Mouse (Mus musculus): Measurements from ENCODE around the gene Spats2l. TPM values are rescaled to one million over a fixed set of nuclear protein-coding genes. Genes with fewer than 3 reads are reported as not detected.

The Spats2l gene
- polyA plus RNA-seq, 1 experiment from 2014 or later, result 73.1 TPM

- ATAC-seq, result peak; percentile 57
- H3K4me1 ChIP-seq (ENCODE audit: insufficient read depth, low read depth, low read length), result peaks cover 6% of the 10 kb centered on the region
- no peaks in the 10 kb centered on the region for H3K9me3 ChIP-seq (ENCODE audit: low read length)
- peak; percentile 40 for DNase-seq (ENCODE audit: low spot score)
- no peaks in the 10 kb centered on the region for H3K27me3 ChIP-seq (replicated peaks; ENCODE audit: insufficient read depth, low read length)
- H3K36me3 ChIP-seq (ENCODE audit: insufficient read depth, low read length), result no peaks in the 10 kb centered on the region
- 17% methylated on average over 5 of the region's 5 CpGs for WGBS
- peak; percentile 53 for TF ChIP-seq EP300 (IDR thresholded peaks at IDR 0.05)
- no peak for TF ChIP-seq CTCF (IDR thresholded peaks at IDR 0.05)
- no peak overlapping the region for H3K4me2 ChIP-seq (replicated peaks; ENCODE audit: low read depth, low read length)
- no peak overlapping the region for H3K9ac ChIP-seq (replicated peaks; ENCODE audit: low read depth)
- no peak overlapping the region for H3K4me3 ChIP-seq (ENCODE audit: low read depth, low read length)
- H3K27ac ChIP-seq (ENCODE audit: low read length), result no peak overlapping the region
Measured at GRCm38 (mm10) chr1:57890259-57890902, 116.4 kb downstream of the Spats2l start.

- no peak for ATAC-seq
- H3K27ac ChIP-seq (ENCODE audit: low read length), result no peak overlapping the region
- no peak for DNase-seq (ENCODE audit: low spot score)
Measured at GRCm38 (mm10) chr1:57890903-57891267, 116.9 kb downstream of the Spats2l start.

GRCm38 (mm10) chr1:57901494-57901893 lies 127.5 kb downstream of the Spats2l start:
- ATAC-seq (no peak), DNase-seq (ENCODE audit: low spot score) (no peak)
- no peak overlapping the region for H3K9ac ChIP-seq (replicated peaks; ENCODE audit: low read depth)
- no peaks in the 10 kb centered on the region for H3K9me3 ChIP-seq (ENCODE audit: low read length)
- WGBS, result 92% methylated on average over 3 of the region's 3 CpGs
- H3K27me3 ChIP-seq (replicated peaks; ENCODE audit: insufficient read depth, low read length), result no peaks in the 10 kb centered on the region
- TF ChIP-seq CTCF (IDR thresholded peaks at IDR 0.05), result no peak
- TF ChIP-seq EP300 (IDR thresholded peaks at IDR 0.05), result no peak
- H3K4me1 ChIP-seq (ENCODE audit: insufficient read depth, low read depth, low read length), result no peaks in the 10 kb centered on the region
- no peak overlapping the region for H3K27ac ChIP-seq (ENCODE audit: low read length)
- no peak overlapping the region for H3K4me2 ChIP-seq (replicated peaks; ENCODE audit: low read depth, low read length)
- H3K36me3 ChIP-seq (ENCODE audit: insufficient read depth, low read length), result 0 out of 2 replicates have a peak, but pooled peaks cover 5% of the 10 kb centered on the region
- H3K4me3 ChIP-seq (ENCODE audit: low read depth, low read length), result no peak overlapping the region

More at GRCm38 (mm10) chr1:57890903-57891267, 116.9 kb downstream of the Spats2l start:
- H3K36me3 ChIP-seq (ENCODE audit: insufficient read depth, low read length), result no peaks in the 10 kb centered on the region
- H3K4me2 ChIP-seq (replicated peaks; ENCODE audit: low read depth, low read length), result no peak overlapping the region
- H3K4me3 ChIP-seq (ENCODE audit: low read depth, low read length), result no peak overlapping the region
- TF ChIP-seq CTCF (IDR thresholded peaks at IDR 0.05) (no peak), EP300 (IDR thresholded peaks at IDR 0.05) (no peak)
- H3K9ac ChIP-seq (replicated peaks; ENCODE audit: low read depth), result no peak overlapping the region
- WGBS, result 64% methylated on average over 8 of the region's 8 CpGs
- peaks cover 6% of the 10 kb centered on the region for H3K4me1 ChIP-seq (ENCODE audit: insufficient read depth, low read depth, low read length)
- no peaks in the 10 kb centered on the region for H3K9me3 ChIP-seq (ENCODE audit: low read length)
- H3K27me3 ChIP-seq (replicated peaks; ENCODE audit: insufficient read depth, low read length), result no peaks in the 10 kb centered on the region

GRCm38 (mm10) chr1:57903793-57904192 lies 129.8 kb downstream of the Spats2l start:
- Histone ChIP-seq H3K4me2 (replicated peaks; ENCODE audit: low read depth, low read length) (no peak overlapping the region), H3K4me1 (ENCODE audit: insufficient read depth, low read depth, low read length) (no peaks in the 10 kb centered on the region), H3K9ac (replicated peaks; ENCODE audit: low read depth) (no peak overlapping the region), H3K4me3 (ENCODE audit: low read depth, low read length) (no peak overlapping the region), H3K27me3 (replicated peaks; ENCODE audit: insufficient read depth, low read length) (no peaks in the 10 kb centered on the region), H3K36me3 (ENCODE audit: insufficient read depth, low read length) (0 out of 2 replicates have a peak, but pooled peaks cover 5% of the 10 kb centered on the region), H3K9me3 (ENCODE audit: low read length) (no peaks in the 10 kb centered on the region), H3K27ac (ENCODE audit: low read length) (no peak overlapping the region)
- ATAC-seq (no peak), DNase-seq (ENCODE audit: low spot score) (no peak)
- 75% methylated on average over 7 of the region's 7 CpGs for WGBS
- TF ChIP-seq CTCF (IDR thresholded peaks at IDR 0.05) (no peak), EP300 (IDR thresholded peaks at IDR 0.05) (no peak)

- Histone ChIP-seq H3K9me3 (ENCODE audit: low read length) (no peaks in the 10 kb centered on the region), H3K9ac (replicated peaks; ENCODE audit: low read depth) (no peak overlapping the region), H3K36me3 (ENCODE audit: insufficient read depth, low read length) (0 out of 2 replicates have a peak, but pooled peaks cover 5% of the 10 kb centered on the region), H3K27me3 (replicated peaks; ENCODE audit: insufficient read depth, low read length) (no peaks in the 10 kb centered on the region), H3K4me3 (ENCODE audit: low read depth, low read length) (no peak overlapping the region), H3K27ac (ENCODE audit: low read length) (no peak overlapping the region), H3K4me2 (replicated peaks; ENCODE audit: low read depth, low read length) (no peak overlapping the region), H3K4me1 (ENCODE audit: insufficient read depth, low read depth, low read length) (no peaks in the 10 kb centered on the region)
- ATAC-seq (peak; percentile 83), DNase-seq (ENCODE audit: low spot score) (peak; percentile 87)
- no peak for TF ChIP-seq EP300 (IDR thresholded peaks at IDR 0.05)
- TF ChIP-seq CTCF (IDR thresholded peaks at IDR 0.05), result no peak
- 67% methylated on average over 3 of the region's 3 CpGs for WGBS
Measured at GRCm38 (mm10) chr1:57905912-57906311, 131.9 kb downstream of the Spats2l start.

- Histone ChIP-seq H3K27ac (ENCODE audit: low read length) (no peak overlapping the region), H3K9ac (replicated peaks; ENCODE audit: low read depth) (no peak overlapping the region), H3K4me3 (ENCODE audit: low read depth, low read length) (no peak overlapping the region), H3K4me1 (ENCODE audit: insufficient read depth, low read depth, low read length) (no peaks in the 10 kb centered on the region), H3K4me2 (replicated peaks; ENCODE audit: low read depth, low read length) (no peak overlapping the region), H3K36me3 (ENCODE audit: insufficient read depth, low read length) (0 out of 2 replicates have a peak, but pooled peaks cover 5% of the 10 kb centered on the region), H3K9me3 (ENCODE audit: low read length) (no peaks in the 10 kb centered on the region), H3K27me3 (replicated peaks; ENCODE audit: insufficient read depth, low read length) (no peaks in the 10 kb centered on the region)
- TF ChIP-seq CTCF (IDR thresholded peaks at IDR 0.05) (no peak), EP300 (IDR thresholded peaks at IDR 0.05) (no peak)
- DNase-seq (ENCODE audit: low spot score), result peak; percentile 25
- ATAC-seq, result peak; percentile 41
Measured at GRCm38 (mm10) chr1:57906312-57906711, 132.3 kb downstream of the Spats2l start.
